Mouse (Mus musculus): ENCODE data around the gene Prmt3.

- no peak for TF ChIP-seq CTCF (IDR thresholded peaks at IDR 0.05; ENCODE audit: low read depth, low read length)
- no peak for TF ChIP-seq GATA1 (IDR thresholded peaks at IDR 0.05; ENCODE audit: borderline replicate concordance, low read length)
- TF ChIP-seq POLR2AphosphoS5 (IDR thresholded peaks at IDR 0.05; ENCODE audit: insufficient replicate concordance, low read depth, low read length): no peak
- no peak for TF ChIP-seq TAL1 (conservative IDR thresholded peaks at IDR 0.05; ENCODE audit: low read depth, low read length)
- TF ChIP-seq GATA2 (IDR thresholded peaks at IDR 0.05; ENCODE audit: borderline replicate concordance, low read depth, low read length): no peak
Observed at GRCm38 (mm10) chr7:49787383-49787645, 9.2 kb downstream of the Prmt3 start.
